Mouse (Mus musculus): ENCODE measurements around the gene Pias4.

Pias4 gene

GRCm38 (mm10) chr10:81168521-81169244 is 960 bp upstream of the Pias4 start:
- DNase-seq (ENCODE audit: low spot score) = peak; percentile 79

- no peak for DNase-seq (ENCODE audit: low spot score)
Observed at GRCm38 (mm10) chr10:81168087-81168431, 336 bp upstream of the Pias4 start.

DNA sequence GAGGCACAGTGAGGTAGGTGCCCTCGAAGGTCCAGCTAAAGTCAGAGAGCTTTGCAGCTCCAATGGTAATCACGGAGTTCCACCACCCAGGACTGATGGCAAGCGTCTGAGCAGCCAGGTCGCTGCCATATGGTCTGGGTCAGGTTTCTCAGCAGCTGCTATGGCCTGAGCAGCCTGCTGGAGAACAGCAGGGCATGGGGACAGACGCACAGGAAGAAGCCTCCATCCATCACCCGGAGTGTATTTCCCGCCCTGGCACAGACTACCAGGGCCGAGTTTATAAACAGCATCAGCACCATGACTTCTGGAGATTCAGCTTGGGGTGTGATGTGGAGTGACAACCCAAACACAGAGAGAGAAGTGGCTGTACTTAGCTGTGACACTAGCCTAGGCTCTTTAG is 2.6 kb downstream of the Pias4 start:
- DNase-seq (ENCODE audit: low spot score) = no peak

DNA sequence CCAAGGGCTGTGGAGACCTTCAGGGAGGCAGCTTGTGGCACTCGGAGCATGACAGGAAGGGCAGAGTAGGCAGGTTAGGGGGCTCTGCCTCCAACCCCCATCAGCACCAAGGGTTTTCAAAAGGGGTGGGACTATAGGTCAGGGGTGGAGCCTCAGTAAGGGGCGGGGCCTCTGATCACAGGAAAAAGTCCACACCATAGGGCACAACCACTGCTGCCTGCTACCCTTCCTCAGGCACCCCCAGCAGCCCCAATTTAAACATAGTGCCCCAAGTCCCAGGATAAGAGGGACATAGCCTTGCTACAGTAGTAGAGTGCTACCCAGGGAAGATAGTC is 5.4 kb downstream of the Pias4 start:
- no peak for DNase-seq (ENCODE audit: low spot score)

- DNase-seq (ENCODE audit: low spot score) = peak; percentile 68
Observed at GRCm38 (mm10) chr10:81161602-81162317, 6.0 kb downstream of the Pias4 start.

GRCm38 (mm10) chr10:81154736-81155135 is 13.0 kb downstream of the Pias4 start:
- DNase-seq (ENCODE audit: low spot score) = no peak

DNA sequence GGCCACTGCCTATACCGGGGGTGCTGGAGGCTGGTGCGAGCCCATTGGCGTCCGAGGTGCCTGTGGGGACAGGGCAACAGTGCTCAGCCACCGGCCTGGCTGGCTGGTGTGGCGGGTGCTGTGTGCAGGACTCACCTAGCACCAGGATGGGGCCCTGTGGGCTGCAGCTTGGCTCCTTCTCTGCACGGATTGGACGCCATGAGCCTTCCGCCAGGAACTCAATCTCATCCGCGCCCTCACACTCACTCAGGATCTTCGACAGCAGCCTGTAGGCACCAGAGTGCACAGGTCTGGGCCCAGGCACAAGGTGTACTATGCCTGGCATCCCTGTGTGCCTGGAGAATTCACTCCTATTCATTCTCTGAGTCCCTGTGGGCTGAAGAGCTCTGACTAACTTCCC is 13.4 kb downstream of the Pias4 start:
- no peak for DNase-seq (ENCODE audit: low spot score)

DNA sequence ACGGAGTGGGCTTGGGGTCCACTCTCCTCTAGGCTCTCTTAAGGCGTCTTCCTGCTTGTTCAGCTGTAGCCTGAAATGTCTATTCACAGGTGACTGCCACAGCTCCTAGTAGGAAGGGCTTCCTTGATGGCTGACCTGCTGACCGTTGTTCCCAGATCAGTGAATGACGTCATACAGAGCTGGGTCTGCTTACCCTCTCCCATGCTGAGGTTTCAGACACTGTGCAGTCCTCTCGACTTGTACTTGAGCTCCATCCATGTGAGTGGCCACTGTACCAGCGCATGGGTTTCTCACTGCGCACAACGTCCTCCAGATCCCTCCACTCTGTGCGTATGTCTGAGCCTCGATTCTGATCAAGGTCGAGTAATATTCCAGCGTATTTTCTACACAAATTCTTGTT is 15.1 kb downstream of the Pias4 start:
- no peak for DNase-seq (ENCODE audit: low spot score)

DNA sequence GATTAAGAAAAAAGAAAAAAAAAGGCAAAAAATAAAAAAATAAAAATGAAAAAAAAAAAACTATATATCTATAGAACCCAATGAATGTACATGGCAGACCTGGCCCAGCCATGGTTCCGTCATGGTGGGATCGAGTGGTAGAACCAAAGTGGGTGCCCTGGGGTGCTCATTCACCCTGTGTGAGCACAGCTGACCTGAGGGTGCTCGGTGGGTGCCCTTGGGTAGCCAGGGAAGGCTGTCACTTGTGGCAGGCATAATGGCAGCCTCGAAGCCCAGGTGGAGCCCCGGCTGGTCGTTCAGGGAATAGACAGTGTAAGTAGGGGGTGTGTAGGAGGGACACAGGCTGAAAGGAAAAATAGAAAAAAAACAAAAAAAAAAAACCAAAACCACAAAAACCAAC is 16.5 kb downstream of the Pias4 start:
- no peak for DNase-seq (ENCODE audit: low spot score)

GRCm38 (mm10) chr10:81146296-81146695 is 21.4 kb downstream of the Pias4 start:
- DNase-seq (ENCODE audit: low spot score) = no peak

- DNase-seq (ENCODE audit: low spot score) = no peak
Observed at GRCm38 (mm10) chr10:81145778-81146177, 21.9 kb downstream of the Pias4 start.

- no peak for DNase-seq (ENCODE audit: low spot score)
Observed at GRCm38 (mm10) chr10:81145307-81145706, 22.4 kb downstream of the Pias4 start.

GRCm38 (mm10) chr10:81144667-81145066 is 23.1 kb downstream of the Pias4 start:
- no peak for DNase-seq (ENCODE audit: low spot score)

- DNase-seq (ENCODE audit: low spot score) = no peak
Observed at GRCm38 (mm10) chr10:81143845-81144437, 23.8 kb downstream of the Pias4 start.

DNA sequence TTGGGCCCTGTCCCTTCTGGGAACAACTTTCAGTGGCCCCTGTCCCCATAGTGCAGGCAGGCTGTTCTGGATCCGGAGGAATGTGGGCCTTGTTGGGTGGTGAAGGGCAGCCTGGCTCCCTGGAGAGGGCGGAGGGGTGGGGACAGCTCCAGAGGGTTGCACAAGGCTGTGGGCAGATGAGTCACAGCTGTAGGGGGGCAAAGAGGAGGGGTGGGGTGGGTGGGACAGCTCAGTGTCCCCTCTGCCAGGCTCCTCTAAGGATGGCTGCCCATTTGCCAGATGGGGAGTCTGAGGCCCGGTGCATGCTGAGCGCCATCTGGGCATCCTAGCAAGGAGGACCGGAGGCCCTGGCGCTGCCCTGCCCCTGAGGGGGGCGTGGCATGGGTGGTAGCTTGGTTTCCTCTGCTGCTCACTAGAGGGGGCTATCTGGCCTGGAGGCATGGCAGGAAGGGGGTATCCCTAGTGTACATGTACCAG is 24.5 kb downstream of the Pias4 start:
- no peak for DNase-seq (ENCODE audit: low spot score)

DNA sequence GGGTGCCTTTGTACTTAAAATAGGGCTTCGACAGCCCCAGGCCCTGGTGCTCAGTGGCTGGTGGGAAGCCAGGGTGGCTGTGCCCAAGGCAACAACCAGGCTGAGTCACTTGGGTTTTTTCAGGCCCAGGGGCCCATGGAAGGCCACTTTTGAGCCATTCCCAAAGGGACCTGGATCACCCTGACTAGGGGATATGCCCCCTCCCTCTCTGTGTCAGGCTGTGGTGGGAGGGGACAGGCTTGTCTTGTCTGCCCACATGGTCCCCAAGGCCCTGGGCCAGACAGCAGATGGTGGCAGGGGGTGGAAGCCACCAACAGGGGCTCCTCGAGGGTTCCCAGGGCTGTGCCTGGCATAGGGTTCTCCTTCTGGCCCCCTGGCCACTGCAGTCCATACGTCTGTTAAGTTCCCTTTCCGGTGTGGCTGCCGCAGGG is 25.2 kb downstream of the Pias4 start:
- DNase-seq (ENCODE audit: low spot score) = no peak

DNA sequence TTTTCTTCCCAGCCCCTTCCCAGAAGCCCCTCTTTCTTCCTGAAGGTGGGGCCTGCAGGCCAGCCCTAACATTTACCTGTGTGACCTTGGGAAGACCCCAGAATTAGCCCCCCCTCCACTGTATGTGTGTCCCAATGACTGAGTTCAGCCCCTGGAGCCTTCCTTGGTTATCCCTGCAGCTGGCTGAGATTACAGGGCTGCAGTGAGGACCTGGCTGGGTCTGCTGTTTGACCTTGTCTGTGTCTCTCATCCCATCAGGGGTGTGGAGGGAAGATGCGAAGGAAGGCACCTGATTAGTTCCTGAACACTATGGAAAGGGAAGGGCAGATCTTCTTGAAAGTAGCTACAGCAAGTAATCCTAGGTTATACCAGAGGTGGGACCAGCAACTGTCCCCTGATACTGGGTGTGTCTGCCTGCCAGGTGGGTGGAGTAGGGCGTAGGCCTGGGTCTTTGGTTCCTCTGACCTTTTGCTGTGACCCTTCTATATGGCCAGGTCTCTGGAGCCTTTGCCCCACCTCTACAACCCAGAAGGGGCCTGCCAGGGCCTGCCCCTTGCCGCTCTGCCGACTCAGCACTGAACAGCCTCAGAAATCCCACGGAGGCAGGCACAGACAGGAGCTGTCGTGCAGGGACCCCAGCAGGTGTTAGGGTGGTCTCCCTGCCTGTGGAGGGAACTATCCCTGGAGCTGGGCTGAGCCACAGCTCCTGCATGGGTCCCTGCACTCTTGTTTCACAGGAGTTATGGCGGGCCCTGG is 26.1 kb downstream of the Pias4 start:
- no peak for DNase-seq (ENCODE audit: low spot score)

DNA sequence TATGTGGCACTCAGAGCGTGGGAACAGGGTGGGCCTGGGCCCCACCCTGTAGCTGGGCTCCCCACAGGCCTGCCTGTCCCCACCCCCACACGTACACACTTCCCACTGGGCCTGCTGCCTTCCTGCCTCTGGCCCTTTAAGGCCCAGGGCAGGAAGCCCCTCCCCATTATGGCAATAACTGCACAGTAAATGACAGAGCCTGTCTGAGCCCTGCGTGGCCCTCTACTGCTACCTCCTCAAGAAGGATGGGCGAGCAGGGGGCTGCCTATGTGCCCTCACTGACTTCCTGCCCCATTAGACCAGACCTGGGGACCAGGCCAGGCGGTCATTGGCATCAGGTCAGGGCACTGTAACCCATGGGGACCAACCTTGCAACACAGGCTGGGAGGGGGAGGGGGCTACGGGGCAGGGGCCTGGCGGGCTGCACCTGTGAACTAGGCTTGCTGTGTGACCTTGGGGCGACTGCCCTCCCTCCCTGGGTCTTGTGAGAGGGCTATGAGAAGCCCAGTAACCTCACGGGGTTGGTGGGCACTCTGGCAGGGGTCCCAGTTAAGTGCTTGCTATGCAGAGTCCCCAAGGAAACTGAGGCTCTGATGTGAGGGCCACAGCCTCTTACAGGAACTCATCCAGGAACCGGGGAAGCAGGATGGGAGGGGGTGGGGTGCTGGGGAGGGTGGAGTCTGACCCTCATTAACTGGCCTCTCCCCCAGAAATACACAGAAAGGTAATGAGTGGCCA is 26.8 kb downstream of the Pias4 start:
- no peak for DNase-seq (ENCODE audit: low spot score)

GRCm38 (mm10) chr10:81140005-81140404 is 27.7 kb downstream of the Pias4 start:
- no peak for DNase-seq (ENCODE audit: low spot score)

DNA sequence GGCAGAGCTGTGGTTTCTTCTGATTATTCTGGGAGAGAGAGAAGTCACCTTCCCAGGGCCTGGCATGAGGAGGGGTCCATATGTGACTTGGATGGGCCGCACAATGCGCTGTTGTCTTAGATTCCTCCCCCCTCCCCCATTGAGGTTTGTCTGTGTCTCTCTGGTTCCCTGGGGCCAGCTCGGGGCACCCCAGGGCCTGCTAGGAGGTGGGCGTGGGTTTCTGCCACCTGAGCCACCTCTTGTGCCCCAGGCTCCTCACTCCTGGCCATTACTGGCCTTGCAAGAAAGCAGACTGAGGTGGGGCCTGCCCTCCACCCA is 28.2 kb downstream of the Pias4 start:
- no peak for DNase-seq (ENCODE audit: low spot score)

GRCm38 (mm10) chr10:81138821-81139528 is 28.7 kb downstream of the Pias4 start:
- no peak for DNase-seq (ENCODE audit: low spot score)

Measured in spleen, adult 12 weeks (tissue).